Mouse (Mus musculus) ovary, postnatal 10 days (tissue): ENCODE data around the gene Ackr2.
A peak's percentile ranks its signal among the peaks of the same experiment; 100 is the strongest.

ENCODE experiments used
- DNase-seq: peaks from one replicate; pipeline ENCODE4 v3.0.0; 2022; ENCODE audit warnings: low spot score

Gene Ackr2

GRCm38 (mm10) chr9:121916102-121916501 lies 17.9 kb downstream of the Ackr2 start, which contains the start of gene Cyp8b1:
Gene Cyp8b1, minus strand, starts transcription at chr9:121916305.
- no peak for DNase-seq

- no peak for DNase-seq
Measured at GRCm38 (mm10) chr9:121919027-121919501, 20.9 kb downstream of the Ackr2 start.

- no peak for DNase-seq
Measured at GRCm38 (mm10) chr9:121923443-121923842, 25.3 kb downstream of the Ackr2 start.

GRCm38 (mm10) chr9:121923906-121924305 lies 25.8 kb downstream of the Ackr2 start:
- no peak for DNase-seq

GRCm38 (mm10) chr9:121924901-121925560 lies 26.9 kb downstream of the Ackr2 start:
- no peak for DNase-seq

- DNase-seq, result no peak
Measured at GRCm38 (mm10) chr9:121925959-121926358, 27.8 kb downstream of the Ackr2 start.

- DNase-seq, result no peak
Measured at GRCm38 (mm10) chr9:121926634-121927405, 28.7 kb downstream of the Ackr2 start.

- DNase-seq, result no peak
Measured at GRCm38 (mm10) chr9:121927721-121928120, 29.6 kb downstream of the Ackr2 start.

GRCm38 (mm10) chr9:121928498-121928897 lies 30.3 kb downstream of the Ackr2 start:
- no peak for DNase-seq

- DNase-seq, result no peak
Measured at GRCm38 (mm10) chr9:121934856-121935255, 36.7 kb downstream of the Ackr2 start.

- no peak for DNase-seq
Measured at GRCm38 (mm10) chr9:121936952-121937351, 38.8 kb downstream of the Ackr2 start.

- no peak for DNase-seq
Measured at GRCm38 (mm10) chr9:121937451-121937864, 39.3 kb downstream of the Ackr2 start.

- DNase-seq, result no peak
Measured at GRCm38 (mm10) chr9:121937944-121938355, 39.8 kb downstream of the Ackr2 start.

- no peak for DNase-seq
Measured at GRCm38 (mm10) chr9:121943005-121943404, 44.9 kb downstream of the Ackr2 start.

GRCm38 (mm10) chr9:121943628-121944027 lies 45.5 kb downstream of the Ackr2 start:
- no peak for DNase-seq

GRCm38 (mm10) chr9:121947784-121948183 lies 49.6 kb downstream of the Ackr2 start:
- DNase-seq, result no peak

- no peak for DNase-seq
Measured at GRCm38 (mm10) chr9:121948431-121948830, 50.3 kb downstream of the Ackr2 start.

- DNase-seq, result peak; percentile 92
Measured at GRCm38 (mm10) chr9:121950418-121951113, 52.4 kb downstream of the Ackr2 start, which contains the start of gene Fam198a. Gene Fam198a, plus strand, starts transcription at chr9:121950988.

GRCm38 (mm10) chr9:121951114-121951423 lies 52.9 kb downstream of the Ackr2 start:
- DNase-seq, result no peak

GRCm38 (mm10) chr9:121952596-121952995 lies 54.4 kb downstream of the Ackr2 start:
- no peak for DNase-seq

- no peak for DNase-seq
Measured at GRCm38 (mm10) chr9:121959966-121960635, 61.9 kb downstream of the Ackr2 start.
